Mouse (Mus musculus) lung, adult 18-20 months (tissue): Measurements from ENCODE around the gene Gm4907.
"Not testable (repeated sequence)": the region's sequence is repeated elsewhere in the genome, so short reads cannot be mapped to it uniquely, and the experiment has no call there.

Experiments used
- DNase-seq, 2 experiments: peaks; one replicate each; pipeline ENCODE4 v3.0.0; 2022; ENCODE audit warnings: mixed read lengths in 2 of 2

Gm4907 gene

GRCm38 (mm10) chrX:23882253-23882652, at the start of gene Gm4907:
Gm4907 (plus strand) TSS chrX:23882553.
- DNase-seq: not testable (repeated sequence)

GRCm38 (mm10) chrX:23833784-23834183, 48.6 kb upstream of the Gm4907 start:
- not testable (repeated sequence) for DNase-seq

DNA sequence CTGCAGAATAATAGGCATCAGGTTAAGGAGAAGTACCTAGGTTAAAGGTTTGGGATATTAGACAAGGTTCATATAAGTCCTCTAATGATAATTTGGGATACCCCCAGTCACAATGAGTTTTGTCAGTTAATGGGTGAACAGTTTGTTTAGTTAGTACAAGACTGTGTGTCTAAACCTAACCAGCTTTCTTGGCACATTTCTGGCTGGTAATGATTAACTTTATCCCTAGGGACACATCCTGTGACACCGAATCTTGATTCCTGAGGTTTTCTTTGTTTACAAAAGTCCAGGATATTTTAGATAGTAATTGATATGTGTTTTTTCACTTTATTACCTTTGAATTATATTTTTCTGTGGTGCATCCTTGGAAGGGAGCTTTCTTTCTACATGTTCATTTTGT, 41.4 kb upstream of the Gm4907 start:
- DNase-seq: no peak

GRCm38 (mm10) chrX:23954161-23954560, 71.8 kb downstream of the Gm4907 start:
- DNase-seq: no peak
